ENCODE assay signal across 20 mouse cellular contexts in the genomic region with DNA sequence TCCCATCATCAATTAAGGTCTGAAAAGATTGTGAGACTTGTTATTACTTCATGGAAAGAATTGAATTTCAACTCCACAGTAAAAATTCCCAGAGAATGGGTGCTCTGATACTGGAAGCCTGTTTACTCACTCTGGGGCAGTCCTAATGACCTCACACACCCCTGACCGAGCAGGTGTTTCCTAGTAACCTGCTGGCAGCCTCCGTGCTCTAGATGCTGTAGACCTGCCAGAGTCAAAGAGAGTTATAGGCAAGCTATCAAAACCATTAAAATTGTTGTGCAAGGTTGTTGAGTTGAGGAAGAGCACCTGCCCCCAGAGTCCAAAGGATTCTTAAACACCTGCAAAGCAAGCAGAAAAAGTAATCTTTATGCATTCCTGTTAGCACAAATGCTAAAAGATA. TPM values are rescaled to one million over a fixed set of nuclear protein-coding genes. Genes with fewer than 3 reads are reported as not detected.
DNase-seq lines count a peak whose midpoint lies in the region; ATAC-seq and TF ChIP-seq lines count a peak whose summit lies in the region.
"Had no signal": no experiment of that assay in that cellular context is flagged by ENCODE, and none has a peak within 500 bp of the region (broad histone marks: within the 10 kb centered on the region; RNA-seq: fewer than 3 reads in every experiment).

No protein-coding gene starts in this region.

- H3K4me2 ChIP-seq in intestine, postnatal 0 days (replicated peaks; ENCODE audit: low read depth), result no peak overlapping the region
- H3K4me2 ChIP-seq: embryonic facial prominence, embryonic 13.5 days; forebrain, embryonic 12.5 days; heart, embryonic 12.5 days had no signal

- no peaks in the 10 kb centered on the region for H3K36me3 ChIP-seq in liver, adult 2 months (ENCODE audit: control insufficient read depth, insufficient read depth, low read length)
- no peaks in the 10 kb centered on the region for H3K36me3 ChIP-seq in intestine, postnatal 0 days (ENCODE audit: control insufficient read depth, insufficient read depth)
- H3K36me3 ChIP-seq: embryonic facial prominence, embryonic 13.5 days; forebrain, embryonic 12.5 days; heart, embryonic 12.5 days; hindbrain, embryonic 10.5 days had no signal

- H3K9ac ChIP-seq in liver, adult 2 months (ENCODE audit: low read depth, low read length), result no peak overlapping the region
- H3K9ac ChIP-seq in intestine, postnatal 0 days (ENCODE audit: low read depth, low read length), result no peak overlapping the region
- H3K9ac ChIP-seq: embryonic facial prominence, embryonic 13.5 days; forebrain, embryonic 12.5 days; heart, embryonic 12.5 days had no signal

- no peak for TF ChIP-seq POLR2A in liver, adult 2 months (IDR thresholded peaks at IDR 0.05; ENCODE audit: extremely low read depth, insufficient read depth, low read length)

- H3K4me3 ChIP-seq in liver, adult 2 months (ENCODE audit: insufficient read depth, low read depth, low read length), result no peak overlapping the region
- no peak overlapping the region for H3K4me3 ChIP-seq in intestine, postnatal 0 days (ENCODE audit: low read depth, low read length)
- H3K4me3 ChIP-seq: embryonic facial prominence, embryonic 13.5 days; forebrain, embryonic 12.5 days; heart, embryonic 12.5 days; hindbrain, embryonic 10.5 days had no signal

- peak; percentile 88 for ATAC-seq in intestine, postnatal 0 days
- ATAC-seq: activated CD4-positive, CD25-positive, alpha-beta regulatory T cell, adult 4 months; forebrain, embryonic 16.5 days; Patski had no signal

- peak; percentile 90 for DNase-seq in liver, adult 2 months (ENCODE audit: extremely low read depth, low read depth, low spot score)
- DNase-seq in liver, result no peak
- peak; percentile 39 for DNase-seq in lung, postnatal 25 days (ENCODE audit: low spot score)
- DNase-seq in lung, postnatal 14 days, result no peak
- DNase-seq in cerebellum, postnatal 25 days, result no peak
- DNase-seq: adrenal gland, postnatal 14 days; cerebellum, adult 11-12 months; cerebellum, adult 9-10 months; cerebellum, postnatal 36 days; gastrocnemius, postnatal 10 days; heart, adult 18-20 months had no signal

- H3K27me3 ChIP-seq in liver, adult 2 months (ENCODE audit: control insufficient read depth, insufficient read depth, low read length), result no peaks in the 10 kb centered on the region
- H3K27me3 ChIP-seq in intestine, postnatal 0 days (replicated peaks; ENCODE audit: control insufficient read depth, insufficient read depth, low read length), result no peaks in the 10 kb centered on the region
- H3K27me3 ChIP-seq: CH12.LX; embryonic facial prominence, embryonic 13.5 days; Patski had no signal

- H3K9me3 ChIP-seq in intestine, postnatal 0 days (ENCODE audit: control insufficient read depth), result no peaks in the 10 kb centered on the region
- H3K9me3 ChIP-seq: embryonic facial prominence, embryonic 13.5 days; forebrain, embryonic 12.5 days; heart, embryonic 12.5 days; hindbrain, embryonic 10.5 days had no signal

- no peak for TF ChIP-seq CTCF in liver, adult 2 months (IDR thresholded peaks at IDR 0.05; ENCODE audit: low read depth, low read length)
- no peak for TF ChIP-seq CTCF in intestine, postnatal 0 days (IDR thresholded peaks at IDR 0.05; ENCODE audit: low read depth)

- 13% methylated on average over 2 of the region's 2 CpGs for WGBS in liver, adult 2 months
- WGBS in intestine, postnatal 0 days, result 31% methylated on average over 2 of the region's 2 CpGs

- 0 out of 2 replicates have a peak overlapping the region, but pooled peaks have one; percentile 16 for H3K27ac ChIP-seq in liver, adult 2 months (replicated peaks; ENCODE audit: insufficient read depth, low read depth, low read length)
- H3K27ac ChIP-seq in intestine, postnatal 0 days (ENCODE audit: low read depth, low read length), result no peak overlapping the region
- H3K27ac ChIP-seq: embryonic facial prominence, embryonic 13.5 days; forebrain, embryonic 12.5 days; hindbrain, embryonic 10.5 days had no signal

- 0 out of 2 replicates have a peak, but pooled peaks cover 2% of the 10 kb centered on the region for H3K4me1 ChIP-seq in liver, adult 2 months (ENCODE audit: control insufficient read depth, insufficient read depth, low read length)
- H3K4me1 ChIP-seq in intestine, postnatal 0 days (replicated peaks; ENCODE audit: control insufficient read depth, insufficient read depth, low read length), result no peaks in the 10 kb centered on the region
- H3K4me1 ChIP-seq: embryonic facial prominence, embryonic 13.5 days; forebrain, embryonic 12.5 days; heart, embryonic 12.5 days had no signal

- H3K79me2 ChIP-seq in liver, adult 2 months (ENCODE audit: control insufficient read depth, insufficient read depth, low read length), result no peaks in the 10 kb centered on the region

RNA-seq across cellular contexts. Expression of gene Ddx52, which starts 19.3 kb away (rescaled TPM):
- total RNA-seq in liver, adult 2 months (2014; rRNA removed), result 10.4 and 12.0 TPM in 2 replicates
- 2.5 and 2.7 TPM in 2 replicates for polyA plus RNA-seq in liver, adult 2 months (2012; rRNA removed)
- 14.1 and 16.9 TPM in 2 replicates for polyA plus RNA-seq in intestine, postnatal 0 days (2015; fragmentation: Nextera tagmentation; extraction: Ambion mirVana)

RNA-seq across cellular contexts. Expression of gene Synrg, which starts 41.6 kb away (rescaled TPM):
- 6.5 and 7.7 TPM in 2 replicates for total RNA-seq in liver, adult 2 months (2014; rRNA removed)
- polyA plus RNA-seq in liver, adult 2 months (2012; rRNA removed), result 6.8 and 9.1 TPM in 2 replicates
- 6.0 and 7.4 TPM in 2 replicates for polyA plus RNA-seq in intestine, postnatal 0 days (2015; fragmentation: Nextera tagmentation; extraction: Ambion mirVana)

Comparison
In these comparisons a context has a peak if more than half of its experiments do, and no peak if none do; other contexts are left out.
1. DNase-seq: peak in liver, adult 2 months (single experiment) and lung, postnatal 25 days (single experiment); none in liver (single experiment), lung, postnatal 14 days (single experiment) and cerebellum, postnatal 25 days (0 of 2).